Mouse (Mus musculus) heart, embryonic 11.5 days (tissue): ENCODE measurements around the gene Sept14. TPM values are rescaled to one million over a fixed set of nuclear protein-coding genes. Genes with fewer than 3 reads are reported as not detected.
"Not testable (repeated sequence)": the region's sequence is repeated elsewhere in the genome, so short reads cannot be mapped to it uniquely, and the experiment has no call there.

Experiments used
- ATAC-seq: fragments of 200-750 bp; cut with Nextera tagmentation; replicated peaks from 2 replicates; pipeline ENCODE4 v1.8.0; 2017; ENCODE audit warnings: moderate library complexity; ENCODE audit not compliant: insufficient number of reproducible peaks, low FRiP score, low TSS enrichment
- H3K27ac ChIP-seq: fragments of 300-500 bp; sonication (generic); 2 replicates; pipeline ENCODE4 v1.5.1; 2014; ENCODE audit warnings: mild to moderate bottlenecking, low read depth, low read length
- H3K27me3 ChIP-seq: fragments of 300-500 bp; sonication (generic); 2 replicates; pipeline ENCODE4 v1.6.1; 2014; ENCODE audit warnings: mild to moderate bottlenecking, low read length, mixed read lengths; ENCODE audit not compliant: control insufficient read depth, insufficient read depth
- H3K36me3 ChIP-seq: fragments of 300-500 bp; sonication (generic); 2 replicates; pipeline ENCODE4 v1.6.1; 2014; ENCODE audit warnings: mild to moderate bottlenecking, low read length, moderate library complexity, mixed read lengths; ENCODE audit not compliant: control insufficient read depth, insufficient read depth
- H3K4me1 ChIP-seq: fragments of 300-500 bp; sonication (generic); 2 replicates; pipeline ENCODE4 v1.6.1; 2014; ENCODE audit warnings: low read length; ENCODE audit not compliant: control insufficient read depth, insufficient read depth
- H3K4me2 ChIP-seq: fragments of 300-500 bp; sonication (generic); 2 replicates; pipeline ENCODE4 v1.6.1; 2014; ENCODE audit warnings: mild to moderate bottlenecking, moderate library complexity
- H3K4me3 ChIP-seq: fragments of 300-500 bp; sonication (generic); 2 replicates; pipeline ENCODE4 v1.5.1; 2014; ENCODE audit warnings: low read depth, low read length
- H3K9ac ChIP-seq: fragments of 300-500 bp; sonication (generic); 2 replicates; pipeline ENCODE4 v1.6.1; 2014; ENCODE audit warnings: mild to moderate bottlenecking, low read depth, low read length, moderate library complexity
- H3K9me3 ChIP-seq: fragments of 300-500 bp; sonication (generic); replicated peaks from 2 replicates; pipeline ENCODE4 v1.6.1; 2016; ENCODE audit warnings: low read length; ENCODE audit not compliant: control insufficient read depth
- WGBS: fragments of 180-500 bp; shearing (Covaris S2); extraction: QIAGEN DNeasy Blood & Tissue Kit; methylation state at CpG from one replicate; pipeline ENCODE4 v1.1.7; 2014; ENCODE audit not compliant: insufficient replicate concordance; 5-methylcytosine and 5-hydroxymethylcytosine counted together
- polyA plus RNA-seq: library from polyadenylated mRNA; unstranded; fragments of >200 nt; fragmentation: Nextera tagmentation; extraction: Ambion mirVana; gene quantifications from 2 replicates; pipeline ENCODE4 v1.2.1, GENCODE M21; 2014

The Sept14 gene
- polyA plus RNA-seq, 1 experiment from 2014 or later = not detected

GRCm38 (mm10) chr5:129700506-129700905 is 7.8 kb downstream of the Sept14 start:
- 21% methylated on average over 2 of the region's 2 CpGs for WGBS
- no peak overlapping the region; the same call in 1 of the 2 replicates for H3K4me2 ChIP-seq

DNA sequence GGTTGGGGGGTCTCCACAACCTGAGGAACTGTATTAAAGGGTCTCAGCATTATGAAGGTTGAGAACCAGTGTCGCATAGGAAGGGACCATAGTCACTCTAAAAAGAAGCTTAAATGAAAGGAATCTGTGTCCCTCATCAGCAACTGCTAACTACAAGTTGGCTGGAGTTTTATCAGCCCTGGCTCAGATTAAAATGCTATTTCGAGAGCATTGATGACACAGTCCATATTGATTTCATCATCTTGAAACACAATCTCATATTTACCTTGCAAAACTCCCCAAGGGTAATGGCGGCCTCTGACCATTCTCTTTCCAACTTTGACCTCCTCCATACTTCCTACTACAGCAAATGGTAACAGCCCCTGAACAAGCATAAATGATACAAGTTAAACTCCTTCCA is 17.8 kb downstream of the Sept14 start:
- ATAC-seq = no peak
- 77% methylated on average over 3 of the region's 3 CpGs for WGBS

More at GRCm38 (mm10) chr5:129700506-129700905, 7.8 kb downstream of the Sept14 start:
- H3K27ac ChIP-seq = no peak overlapping the region
- H3K4me3 ChIP-seq = no peak overlapping the region
- H3K27me3 ChIP-seq = 0 out of 2 replicates have a peak, but pooled peaks cover 4% of the 10 kb centered on the region
- no peaks in the 10 kb centered on the region for H3K9me3 ChIP-seq
- H3K4me1 ChIP-seq = no peaks in the 10 kb centered on the region
- H3K36me3 ChIP-seq = no peaks in the 10 kb centered on the region
- no peak for ATAC-seq
- H3K9ac ChIP-seq = no peak overlapping the region

DNA sequence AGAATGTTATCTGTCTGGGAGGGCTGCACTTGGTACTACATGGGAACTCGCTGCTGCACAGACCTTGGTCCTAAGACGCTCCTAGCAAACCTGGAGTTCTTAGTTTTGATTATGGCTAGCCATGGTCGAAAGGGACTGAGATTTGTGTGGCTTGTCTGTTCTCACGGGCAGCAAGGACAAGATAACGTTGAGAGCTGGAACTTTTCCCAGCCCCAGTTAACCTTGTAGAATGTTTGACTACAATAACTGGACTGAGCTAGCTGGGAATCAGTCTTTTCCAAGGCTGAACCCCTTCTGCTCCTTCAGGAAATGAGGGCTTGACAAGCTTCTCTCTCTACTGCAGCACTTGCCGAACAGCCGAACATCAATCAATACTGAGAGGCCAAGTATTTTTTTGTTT is 20.7 kb downstream of the Sept14 start:
- Histone ChIP-seq H3K9ac (no peak overlapping the region), H3K4me3 (no peak overlapping the region), H3K4me2 (no peak overlapping the region), H3K27ac (no peak overlapping the region), H3K36me3 (no peaks in the 10 kb centered on the region), H3K27me3 (no peaks in the 10 kb centered on the region), H3K9me3 (no peaks in the 10 kb centered on the region), H3K4me1 (no peaks in the 10 kb centered on the region)
- no peak for ATAC-seq
- 69% methylated on average over 7 of the region's 7 CpGs for WGBS

More for the DNA sequence above, 17.8 kb downstream of the Sept14 start:
- Histone ChIP-seq H3K36me3 (no peaks in the 10 kb centered on the region), H3K9me3 (no peaks in the 10 kb centered on the region), H3K9ac (no peak overlapping the region), H3K4me3 (no peak overlapping the region), H3K27ac (no peak overlapping the region), H3K4me1 (no peaks in the 10 kb centered on the region), H3K4me2 (no peak overlapping the region), H3K27me3 (no peaks in the 10 kb centered on the region)

DNA sequence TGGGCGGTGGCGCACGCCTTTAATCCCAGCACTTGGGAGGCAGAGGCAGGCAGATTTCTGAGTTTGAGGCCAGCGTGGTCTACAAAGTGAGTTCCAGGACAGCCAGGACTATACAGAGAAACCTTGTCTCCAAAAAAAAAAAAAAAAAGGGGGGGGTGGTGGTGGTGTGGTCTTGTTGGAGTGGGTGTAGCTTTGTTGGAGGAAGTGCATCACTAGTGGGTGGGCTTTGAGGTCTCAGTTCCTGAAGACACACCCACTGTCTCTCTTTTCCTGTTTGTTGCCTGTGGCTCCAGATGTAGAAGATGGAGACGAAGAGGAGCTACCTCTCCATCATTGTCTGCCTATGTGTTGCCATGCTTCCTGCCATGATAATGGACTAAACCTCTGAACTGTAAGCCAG is 23.2 kb downstream of the Sept14 start:
- not testable (repeated sequence) for H3K4me1 ChIP-seq, H3K4me2 ChIP-seq, H3K27ac ChIP-seq, H3K27me3 ChIP-seq, H3K9ac ChIP-seq, H3K36me3 ChIP-seq, H3K4me3 ChIP-seq, H3K9me3 ChIP-seq, ATAC-seq
- WGBS = 82% methylated on average over 5 of the region's 5 CpGs

GRCm38 (mm10) chr5:129670036-129670458 is 38.3 kb downstream of the Sept14 start, which contains the start of gene Zfp11:
Gene Zfp11 (minus strand): TSS chr5:129670099.
- Histone ChIP-seq H3K4me1 (peaks cover 4% of the 10 kb centered on the region; the same call in 1 of the 2 replicates), H3K4me3 (peak within 1 kb of the TSS; percentile 63), H3K4me2 (peak within 1 kb of the TSS; percentile 76), H3K36me3 (no peaks in the 10 kb centered on the region), H3K9me3 (no peaks in the 10 kb centered on the region), H3K9ac (peak within 1 kb of the TSS; percentile 77), H3K27ac (no peak within 1 kb of the TSS), H3K27me3 (no peaks in the 10 kb centered on the region)
- ATAC-seq = peak; percentile 75; the same call in 1 of the 2 replicates
- WGBS = 2% methylated on average over 23 of the region's 23 CpGs

DNA sequence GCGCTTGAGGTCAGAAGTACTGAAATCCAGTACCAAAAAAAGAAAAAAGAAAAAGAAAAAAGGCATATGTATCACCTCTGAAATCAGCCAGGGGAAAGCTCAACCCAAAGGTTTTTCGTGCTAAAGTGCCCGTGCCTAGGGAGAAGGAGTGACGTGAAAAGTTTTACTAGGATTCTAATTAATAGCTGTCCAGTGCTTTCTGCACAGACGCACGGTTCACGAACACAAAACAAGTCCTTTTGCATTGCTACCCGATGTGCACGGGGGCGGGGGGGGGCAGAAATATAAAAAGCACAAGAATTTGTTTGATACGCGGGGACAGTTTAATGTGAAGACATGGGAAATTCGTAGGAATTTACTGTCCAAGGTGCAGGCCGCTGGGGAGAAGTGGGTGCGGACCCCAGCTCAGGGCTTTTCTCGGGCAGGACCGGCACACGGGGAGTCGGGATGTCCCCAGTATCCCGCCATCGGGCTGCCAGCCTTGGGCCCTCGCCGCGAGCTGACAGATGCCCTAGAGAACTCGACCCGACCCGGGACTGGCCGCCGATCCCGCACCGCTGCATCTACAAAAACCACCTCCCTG is 38.8 kb downstream of the Sept14 start:
- Histone ChIP-seq H3K4me2 (peak overlapping the region; percentile 76), H3K27ac (no peak overlapping the region), H3K9me3 (no peaks in the 10 kb centered on the region), H3K27me3 (no peaks in the 10 kb centered on the region), H3K4me3 (peak overlapping the region; percentile 63), H3K36me3 (no peaks in the 10 kb centered on the region), H3K9ac (peak overlapping the region; percentile 77), H3K4me1 (peaks cover 4% of the 10 kb centered on the region; the same call in 1 of the 2 replicates)
- peak; percentile 61 for ATAC-seq
- 1% methylated on average over 31 of the region's 31 CpGs for WGBS

GRCm38 (mm10) chr5:129667851-129668250 is 40.5 kb downstream of the Sept14 start:
- Histone ChIP-seq H3K9ac (no peak overlapping the region), H3K36me3 (no peaks in the 10 kb centered on the region), H3K4me2 (no peak overlapping the region), H3K27me3 (no peaks in the 10 kb centered on the region), H3K4me1 (peaks cover 4% of the 10 kb centered on the region; the same call in 1 of the 2 replicates), H3K27ac (no peak overlapping the region), H3K4me3 (no peak overlapping the region), H3K9me3 (no peaks in the 10 kb centered on the region)
- 79% methylated on average over 4 of the region's 4 CpGs for WGBS
- no peak for ATAC-seq

DNA sequence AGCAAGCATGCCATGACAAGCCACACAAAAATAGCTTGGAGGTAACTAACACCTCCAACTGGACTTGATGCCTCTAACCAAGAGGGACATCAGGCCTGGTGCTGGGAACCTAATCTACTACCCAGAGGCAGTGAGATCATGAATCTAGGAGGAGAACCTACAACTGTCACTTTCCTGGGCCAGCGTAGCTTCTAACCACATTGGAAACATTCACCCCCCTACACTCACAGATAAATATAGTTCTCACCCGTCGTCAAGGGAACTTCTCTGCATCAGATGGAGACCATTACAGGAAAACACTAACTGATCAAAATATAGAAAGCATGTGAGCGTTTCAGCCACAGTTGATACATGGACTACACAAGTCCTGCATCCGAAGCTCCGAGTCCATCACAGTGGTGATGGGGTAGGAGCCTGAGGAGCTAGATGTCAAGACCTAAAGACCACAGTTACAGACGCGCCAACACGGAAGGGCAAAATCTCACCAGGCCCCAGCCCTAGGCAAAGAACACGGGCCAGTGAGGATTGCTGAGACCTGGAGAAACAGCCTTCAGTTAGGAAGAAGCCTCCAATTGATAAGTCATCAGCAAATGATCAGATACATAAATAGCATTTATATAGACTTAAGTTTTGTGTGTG is 41.9 kb downstream of the Sept14 start:
- Histone ChIP-seq H3K4me2 (no peak overlapping the region), H3K27me3 (no peaks in the 10 kb centered on the region), H3K36me3 (no peaks in the 10 kb centered on the region), H3K9me3 (no peaks in the 10 kb centered on the region), H3K27ac (no peak overlapping the region), H3K9ac (no peak overlapping the region), H3K4me3 (no peak overlapping the region), H3K4me1 (peaks cover 4% of the 10 kb centered on the region; the same call in 1 of the 2 replicates)
- WGBS = 86% methylated on average over 10 of the region's 10 CpGs
- ATAC-seq = no peak
